Mouse (Mus musculus) C2C12 (cell line): ENCODE data around the gene Hivep2. TPM values are rescaled to one million over a fixed set of nuclear protein-coding genes. Genes with fewer than 3 reads are reported as not detected.

Source experiments
- H3K27me3 ChIP-seq: one replicate; pipeline ENCODE4 v1.6.1; 2011; ENCODE audit not compliant: control insufficient read depth, insufficient read depth, insufficient read length
- H3K36me3 ChIP-seq: one replicate; pipeline ENCODE4 v1.6.1; 2011; ENCODE audit not compliant: control insufficient read depth, insufficient read depth
- H3K4me3 ChIP-seq: one replicate; pipeline ENCODE4 v1.5.1; 2011; ENCODE audit warnings: mild to moderate bottlenecking, control low read depth; ENCODE audit not compliant: poor library complexity, insufficient read depth, severe bottlenecking
- H3K79me2 ChIP-seq: one replicate; pipeline ENCODE4 v1.6.1; 2011; ENCODE audit not compliant: control insufficient read depth, insufficient read depth
- H3K79me3 ChIP-seq: one replicate; pipeline ENCODE4 v1.6.1; 2011; ENCODE audit warnings: low read depth, control low read depth
- H3ac ChIP-seq: one replicate; pipeline ENCODE3; 2011; ENCODE audit warnings: low read depth; ENCODE audit not compliant: control insufficient read depth, insufficient read length
- CEBPB ChIP-seq: IDR thresholded peaks from one replicate; pipeline ENCODE4 v1.6.1; 2011; ENCODE audit warnings: low read depth, mild to moderate bottlenecking, control low read depth, moderate library complexity
- CTCF ChIP-seq: IDR thresholded peaks from one replicate; pipeline ENCODE4 v1.5.1; 2011; ENCODE audit not compliant: control insufficient read depth, insufficient read depth, insufficient read length
- FOSL1 ChIP-seq: IDR thresholded peaks from one replicate; pipeline ENCODE4 v1.8.0; 2011; ENCODE audit warnings: mild to moderate bottlenecking, low read length; ENCODE audit not compliant: poor library complexity, insufficient read depth, severe bottlenecking
- MAX ChIP-seq: IDR thresholded peaks from one replicate; pipeline ENCODE4 v1.6.1; 2011; ENCODE audit warnings: mild to moderate bottlenecking, control low read depth
- MYOD1 ChIP-seq: IDR thresholded peaks from one replicate; pipeline ENCODE4 v1.6.1; 2011; ENCODE audit warnings: low read depth; ENCODE audit not compliant: control insufficient read depth, insufficient read length
- MYOG ChIP-seq: IDR thresholded peaks from one replicate; pipeline ENCODE4 v1.6.1; 2011; ENCODE audit not compliant: control insufficient read depth, insufficient read length; ENCODE audit errors: extremely low read depth
- USF1 ChIP-seq: IDR thresholded peaks from one replicate; pipeline ENCODE4 v1.6.1; 2011; ENCODE audit warnings: low read depth, mild to moderate bottlenecking, control low read depth, moderate library complexity
- polyA plus RNA-seq: library from polyadenylated mRNA; unstranded; fragments of >200 nt; fragmentation: generic; extraction: Trizol; gene quantifications from one replicate; pipeline ENCODE4 v1.2.1, GENCODE M21; 2012; ENCODE audit warnings: missing spikeins

The Hivep2 gene
- polyA plus RNA-seq, 1 experiment, result 2.9 TPM

- no peak overlapping the region for H3ac ChIP-seq
- peaks cover 4% of the 10 kb centered on the region for H3K36me3 ChIP-seq
- no peaks in the 10 kb centered on the region for H3K79me2 ChIP-seq
- H3K27me3 ChIP-seq, result no peaks in the 10 kb centered on the region
- TF ChIP-seq MYOG, result no peak
- no peak for TF ChIP-seq USF1
- no peak for TF ChIP-seq CEBPB
- no peak for TF ChIP-seq CTCF
- no peak for TF ChIP-seq MYOD1
- no peak for TF ChIP-seq MAX
- H3K4me3 ChIP-seq, result no peak overlapping the region
- H3K79me3 ChIP-seq, result no peaks in the 10 kb centered on the region
Measured at GRCm38 (mm10) chr10:14132937-14133336, 167.1 kb downstream of the Hivep2 start.

GRCm38 (mm10) chr10:14138663-14139062 lies 172.8 kb downstream of the Hivep2 start:
- TF ChIP-seq MYOD1, result no peak
- TF ChIP-seq MYOG, result no peak
- no peak for TF ChIP-seq USF1
- TF ChIP-seq FOSL1, result no peak
- no peak for TF ChIP-seq MAX
- Histone ChIP-seq H3K79me3 (no peaks in the 10 kb centered on the region), H3ac (no peak overlapping the region), H3K36me3 (peaks cover 11% of the 10 kb centered on the region), H3K4me3 (no peak overlapping the region), H3K79me2 (no peaks in the 10 kb centered on the region), H3K27me3 (no peaks in the 10 kb centered on the region)

GRCm38 (mm10) chr10:14144840-14145239 lies 179.0 kb downstream of the Hivep2 start:
- TF ChIP-seq CEBPB (no peak), MAX (no peak), MYOG (no peak), FOSL1 (no peak), USF1 (no peak), CTCF (no peak), MYOD1 (no peak)
- no peaks in the 10 kb centered on the region for H3K79me3 ChIP-seq
- no peaks in the 10 kb centered on the region for H3K27me3 ChIP-seq
- no peak overlapping the region for H3K4me3 ChIP-seq
- H3K36me3 ChIP-seq, result peaks cover 13% of the 10 kb centered on the region
- H3ac ChIP-seq, result no peak overlapping the region
- H3K79me2 ChIP-seq, result no peaks in the 10 kb centered on the region

GRCm38 (mm10) chr10:14164829-14165228 lies 199.0 kb downstream of the Hivep2 start:
- no peak overlapping the region for H3ac ChIP-seq
- no peak for TF ChIP-seq CTCF
- no peak for TF ChIP-seq USF1
- TF ChIP-seq MYOD1, result no peak
- TF ChIP-seq MAX, result no peak
- no peak for TF ChIP-seq MYOG
- no peak for TF ChIP-seq CEBPB
- no peak for TF ChIP-seq FOSL1
- H3K79me3 ChIP-seq, result no peaks in the 10 kb centered on the region
- no peak overlapping the region for H3K4me3 ChIP-seq
- H3K27me3 ChIP-seq, result no peaks in the 10 kb centered on the region
- H3K79me2 ChIP-seq, result no peaks in the 10 kb centered on the region
- H3K36me3 ChIP-seq, result no peaks in the 10 kb centered on the region

GRCm38 (mm10) chr10:14168197-14168844 lies 202.4 kb downstream of the Hivep2 start:
- Histone ChIP-seq H3K4me3 (no peak overlapping the region), H3K79me2 (no peaks in the 10 kb centered on the region), H3K79me3 (no peaks in the 10 kb centered on the region), H3ac (no peak overlapping the region), H3K27me3 (no peaks in the 10 kb centered on the region), H3K36me3 (no peaks in the 10 kb centered on the region)
- TF ChIP-seq MYOG (no peak), FOSL1 (no peak), CTCF (no peak), USF1 (no peak), MYOD1 (no peak), CEBPB (no peak), MAX (no peak)
